Mouse (Mus musculus): ENCODE measurements around the gene Thbs1.

The Thbs1 gene

GRCm38 (mm10) chr2:118113808-118114524 is 2.3 kb downstream of the Thbs1 start:
- in situ Hi-C loops (cut with MboI, MseI) = no loop called here

GRCm38 (mm10) chr2:118114671-118115070 is 3.0 kb downstream of the Thbs1 start:
- in situ Hi-C loops (cut with MboI, MseI) = no loop called here

GRCm38 (mm10) chr2:118115647-118116046 is 4.0 kb downstream of the Thbs1 start:
- in situ Hi-C loops (cut with MboI, MseI) = no loop called here

GRCm38 (mm10) chr2:118116180-118116579 is 4.5 kb downstream of the Thbs1 start:
- in situ Hi-C loops (cut with MboI, MseI) = no loop called here

GRCm38 (mm10) chr2:118116754-118117290 is 5.1 kb downstream of the Thbs1 start:
- in situ Hi-C loops (cut with MboI, MseI) = no loop called here

GRCm38 (mm10) chr2:118117401-118117800 is 5.7 kb downstream of the Thbs1 start:
- in situ Hi-C loops (cut with MboI, MseI) = no loop called here

GRCm38 (mm10) chr2:118118045-118118444 is 6.4 kb downstream of the Thbs1 start:
- in situ Hi-C loops (cut with MboI, MseI) = no loop called here

GRCm38 (mm10) chr2:118118515-118118914 is 6.8 kb downstream of the Thbs1 start:
- in situ Hi-C loops (cut with MboI, MseI) = no loop called here

GRCm38 (mm10) chr2:118119684-118120083 is 8.0 kb downstream of the Thbs1 start:
- in situ Hi-C loops (cut with MboI, MseI) = no loop called here

- in situ Hi-C loops (cut with MboI, MseI) = no loop called here
Observed at GRCm38 (mm10) chr2:118120095-118120494, 8.4 kb downstream of the Thbs1 start.

- in situ Hi-C loops (cut with MboI, MseI) = no loop called here
Observed at GRCm38 (mm10) chr2:118120751-118121150, 9.1 kb downstream of the Thbs1 start.

GRCm38 (mm10) chr2:118122291-118122690 is 10.6 kb downstream of the Thbs1 start:
- in situ Hi-C loops (cut with MboI, MseI) = no loop called here

- in situ Hi-C loops (cut with MboI, MseI) = no loop called here
Observed at GRCm38 (mm10) chr2:118123743-118124142, 12.1 kb downstream of the Thbs1 start.

GRCm38 (mm10) chr2:118124437-118124836 is 12.8 kb downstream of the Thbs1 start:
- in situ Hi-C loops (cut with MboI, MseI) = no loop called here

GRCm38 (mm10) chr2:118125211-118125939 is 13.7 kb downstream of the Thbs1 start:
- in situ Hi-C loops (cut with MboI, MseI) = no loop called here

- in situ Hi-C loops (cut with MboI, MseI) = no loop called here
Observed at GRCm38 (mm10) chr2:118125943-118126470, 14.3 kb downstream of the Thbs1 start.

GRCm38 (mm10) chr2:118127516-118128288 is 16.0 kb downstream of the Thbs1 start:
- in situ Hi-C loops (cut with MboI, MseI) = no loop called here

GRCm38 (mm10) chr2:118128313-118128712 is 16.6 kb downstream of the Thbs1 start:
- in situ Hi-C loops (cut with MboI, MseI) = no loop called here

GRCm38 (mm10) chr2:118137071-118137470 is 25.4 kb downstream of the Thbs1 start:
- in situ Hi-C loops (cut with MboI, MseI) = no loop called here

GRCm38 (mm10) chr2:118137776-118138175 is 26.1 kb downstream of the Thbs1 start:
- in situ Hi-C loops (cut with MboI, MseI) = no loop called here

- in situ Hi-C loops (cut with MboI, MseI) = no loop called here
Observed at GRCm38 (mm10) chr2:118139261-118139660, 27.6 kb downstream of the Thbs1 start.

GRCm38 (mm10) chr2:118141651-118142050 is 30.0 kb downstream of the Thbs1 start:
- in situ Hi-C loops (cut with MboI, MseI) = loop anchor here (10.0 kb wide), 1 partner anchor 1677 kb away; no protein-coding TSS in a partner anchor

All from T-helper 2 cell (primary cell).